Mouse (Mus musculus) limb, embryonic 14.5 days (tissue): ENCODE measurements at regions not wholly inside any gene's neighbourhood (a gene's known extent, or its start where the extent isn't known, plus 50 kb on each side); places are given as distances from the start of the nearest gene placed in this dataset.

ENCODE experiments used
- ATAC-seq: fragments of 200-750 bp; cut with Nextera tagmentation; 2 replicates; pipeline ENCODE4 v1.8.0; 2017; ENCODE audit warnings: low read depth, moderate number of reproducible peaks, moderate TSS enrichment; ENCODE audit not compliant: low FRiP score
- DNase-seq: peaks from one replicate; pipeline ENCODE4 v3.0.0-alpha.2; 2015; ENCODE audit warnings: low spot score
- H3K27ac ChIP-seq: fragments of 300-500 bp; sonication (generic); replicated peaks from 2 replicates; pipeline ENCODE4 v1.5.1; 2014; ENCODE audit warnings: low read depth, mild to moderate bottlenecking, low read length, moderate library complexity, mixed read lengths
- H3K27me3 ChIP-seq: fragments of 300-500 bp; sonication (generic); 2 replicates; pipeline ENCODE4 v1.6.1; 2014; ENCODE audit warnings: low read length, mixed read lengths; ENCODE audit not compliant: control insufficient read depth, insufficient read depth
- H3K36me3 ChIP-seq: fragments of 300-500 bp; sonication (generic); 2 replicates; pipeline ENCODE4 v1.6.1; 2014; ENCODE audit warnings: mild to moderate bottlenecking, low read length, moderate library complexity, mixed read lengths; ENCODE audit not compliant: control insufficient read depth, insufficient read depth
- H3K4me1 ChIP-seq: fragments of 300-500 bp; sonication (generic); 2 replicates; pipeline ENCODE4 v1.6.1; 2014; ENCODE audit warnings: antibody characterized with exemption, low read length, mixed read lengths; ENCODE audit not compliant: control insufficient read depth, insufficient read depth
- H3K4me2 ChIP-seq: fragments of 300-500 bp; sonication (generic); replicated peaks from 2 replicates; pipeline ENCODE4 v1.6.1; 2014; ENCODE audit warnings: low read depth, mild to moderate bottlenecking, low read length, moderate library complexity; ENCODE audit not compliant: severe bottlenecking
- H3K4me3 ChIP-seq: fragments of 300-500 bp; sonication (generic); replicated peaks from 2 replicates; pipeline ENCODE4 v1.5.1; 2014; ENCODE audit warnings: low read length
- H3K9ac ChIP-seq: fragments of 300-500 bp; sonication (generic); 2 replicates; pipeline ENCODE4 v1.6.1; 2014; ENCODE audit warnings: mild to moderate bottlenecking, low read depth, low read length, moderate library complexity; ENCODE audit not compliant: severe bottlenecking
- H3K9me3 ChIP-seq: fragments of 300-500 bp; sonication (generic); 2 replicates; pipeline ENCODE4 v1.6.1; 2016; ENCODE audit warnings: low read length; ENCODE audit not compliant: control insufficient read depth
- POLR2A ChIP-seq: fragments of 200-500 bp; IDR thresholded peaks from 2 replicates; pipeline ENCODE4 v1.8.0; 2012; ENCODE audit warnings: inconsistent platforms, mild to moderate bottlenecking, moderate library complexity, borderline replicate concordance; ENCODE audit not compliant: insufficient read depth, insufficient read length; ENCODE audit errors: extremely low read depth
- WGBS: fragments of 180-500 bp; shearing (Covaris S2); extraction: QIAGEN DNeasy Blood & Tissue Kit; methylation state at CpG from one replicate; pipeline ENCODE4 v1.1.7; 2014; 5-methylcytosine and 5-hydroxymethylcytosine counted together

DNA sequence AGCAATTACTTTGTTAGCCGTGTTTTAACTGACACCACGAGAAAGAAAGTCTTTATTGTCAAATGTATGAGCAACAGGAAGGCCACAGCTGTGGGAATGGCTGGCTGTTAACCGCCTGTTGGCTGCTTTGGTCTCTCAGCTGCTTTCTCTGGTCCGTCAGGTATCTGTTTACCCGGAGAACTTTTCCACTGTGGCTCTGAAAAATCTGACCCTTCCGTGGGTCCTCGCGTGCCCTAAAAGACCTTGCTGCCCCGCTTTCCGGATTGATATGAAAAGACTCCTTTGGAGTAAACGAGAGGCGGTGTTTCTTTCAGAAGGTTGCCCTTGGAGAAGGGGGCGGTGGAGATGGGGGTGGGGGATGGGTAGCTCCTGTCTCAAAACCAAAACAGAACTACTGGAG, 75.9 kb downstream of the Sox14 start:
- WGBS, result 3% methylated on average over 13 of the region's 13 CpGs
- peak overlapping the region; percentile 28 for H3K4me3 ChIP-seq
- H3K36me3 ChIP-seq, result no peaks in the 10 kb centered on the region
- no peaks in the 10 kb centered on the region for H3K9me3 ChIP-seq
- H3K4me1 ChIP-seq, result no peaks in the 10 kb centered on the region
- no peak overlapping the region for H3K9ac ChIP-seq
- TF ChIP-seq POLR2A, result no peak
- DNase-seq (peak; percentile 14), ATAC-seq (no peak)
- H3K4me2 ChIP-seq, result peak overlapping the region; percentile 55
- no peak overlapping the region for H3K27ac ChIP-seq
- H3K27me3 ChIP-seq, result peaks cover 11% of the 10 kb centered on the region

DNA sequence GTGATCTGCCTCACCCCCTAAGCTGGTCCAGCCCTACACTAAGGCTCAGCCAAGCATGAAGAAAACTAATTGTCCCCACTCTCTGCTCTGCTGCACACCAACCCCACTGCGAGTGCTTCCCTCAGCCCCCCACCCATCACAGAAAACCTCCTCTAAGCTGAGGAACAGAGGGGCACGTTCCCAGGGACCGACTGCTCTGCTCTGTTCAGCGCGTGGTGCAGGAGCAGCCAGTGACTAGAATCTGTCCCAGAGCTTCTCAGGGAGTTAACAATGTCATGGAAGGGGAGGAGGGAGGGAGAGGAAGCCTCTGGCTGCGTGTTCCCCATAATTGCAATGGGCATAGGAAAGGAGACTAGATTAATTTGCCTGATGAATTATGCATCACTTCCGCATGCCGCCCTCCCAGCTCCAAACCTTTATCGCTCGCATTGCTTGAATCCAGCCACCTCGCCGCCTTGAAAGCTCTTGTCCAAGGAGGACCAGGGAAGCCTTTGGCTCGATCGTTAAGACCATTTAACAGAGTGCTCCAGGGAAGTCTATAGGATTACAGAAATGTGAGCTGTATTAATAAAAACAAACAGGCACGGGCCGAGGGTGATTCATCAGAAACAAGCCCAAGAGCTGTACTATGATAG, 76.5 kb downstream of the Sox14 start:
- no peaks in the 10 kb centered on the region for H3K36me3 ChIP-seq
- H3K9me3 ChIP-seq, result no peaks in the 10 kb centered on the region
- 3% methylated on average over 16 of the region's 16 CpGs for WGBS
- ATAC-seq (no peak), DNase-seq (peak; percentile 6)
- H3K9ac ChIP-seq, result 0 out of 2 replicates have a peak overlapping the region, but pooled peaks have one; percentile 12
- no peak for TF ChIP-seq POLR2A
- H3K27me3 ChIP-seq, result peaks cover 11% of the 10 kb centered on the region
- peak overlapping the region; percentile 28 for H3K4me3 ChIP-seq
- peak overlapping the region; percentile 55 for H3K4me2 ChIP-seq
- no peak overlapping the region for H3K27ac ChIP-seq
- H3K4me1 ChIP-seq, result no peaks in the 10 kb centered on the region

DNA sequence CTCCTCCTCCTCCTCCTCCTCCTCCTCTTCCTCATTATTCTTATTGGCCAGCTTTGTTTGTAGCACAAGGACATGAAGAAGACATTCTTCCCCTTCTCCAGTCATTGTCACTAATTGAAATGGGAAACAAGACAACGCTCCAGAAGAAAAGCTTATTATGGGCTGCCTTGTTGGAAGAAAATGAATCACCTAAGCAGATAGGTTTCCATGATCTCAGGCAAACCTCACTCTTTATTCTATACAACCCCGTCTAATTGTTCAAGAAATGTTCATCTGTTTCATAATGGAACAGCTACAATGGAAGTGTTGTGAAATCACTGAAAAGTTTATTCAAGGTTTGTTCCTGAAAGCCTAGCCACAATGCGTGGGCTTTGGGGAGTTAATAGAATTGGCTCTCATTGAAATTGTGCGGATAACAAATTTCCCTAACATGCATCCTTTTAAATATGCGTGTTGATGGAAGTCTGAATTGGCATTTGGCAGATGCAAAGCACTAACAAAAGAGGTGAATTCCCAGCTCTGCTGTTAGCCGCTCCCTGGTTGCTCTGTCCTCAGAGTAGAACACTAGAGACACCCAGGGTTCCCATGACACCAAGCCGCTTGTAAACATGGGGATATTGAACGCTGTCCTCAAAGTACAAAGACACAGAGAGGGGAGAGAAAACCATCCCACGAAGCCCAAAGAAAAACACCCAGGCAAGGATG, 78.8 kb downstream of the Sox14 start:
- no peak overlapping the region for H3K4me2 ChIP-seq
- no peak overlapping the region for H3K9ac ChIP-seq
- no peak for TF ChIP-seq POLR2A
- no peaks in the 10 kb centered on the region for H3K9me3 ChIP-seq
- no peak overlapping the region for H3K27ac ChIP-seq
- WGBS, result 75% methylated on average over 9 of the region's 9 CpGs
- H3K4me3 ChIP-seq, result no peak overlapping the region
- DNase-seq (no peak), ATAC-seq (no peak)
- H3K36me3 ChIP-seq, result no peaks in the 10 kb centered on the region
- no peaks in the 10 kb centered on the region for H3K4me1 ChIP-seq
- H3K27me3 ChIP-seq, result peaks cover 11% of the 10 kb centered on the region

DNA sequence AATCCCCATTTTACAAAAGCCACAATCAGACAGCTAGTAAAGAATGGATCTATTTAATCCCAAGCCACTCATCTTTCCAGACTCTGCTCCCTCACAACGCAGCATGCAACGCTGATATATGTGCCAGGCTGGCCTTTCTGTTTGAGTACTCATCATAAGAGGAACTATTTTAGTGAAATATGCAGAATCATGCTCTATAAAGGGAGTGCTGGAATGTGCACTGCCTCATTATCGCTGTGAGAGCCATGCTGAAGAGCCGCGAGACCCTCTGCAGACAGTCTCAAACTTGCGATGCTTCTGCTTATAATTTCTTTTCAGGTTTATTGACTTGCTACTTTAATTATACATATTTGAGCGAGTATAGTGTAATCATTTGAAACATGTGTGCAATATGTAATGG, 75.6 kb upstream of the Cldn18 start:
- Histone ChIP-seq H3K27ac (no peak overlapping the region), H3K9me3 (no peaks in the 10 kb centered on the region), H3K9ac (no peak overlapping the region), H3K4me3 (no peak overlapping the region), H3K36me3 (no peaks in the 10 kb centered on the region), H3K4me2 (no peak overlapping the region), H3K27me3 (no peaks in the 10 kb centered on the region), H3K4me1 (no peaks in the 10 kb centered on the region)
- WGBS, result 68% methylated on average over 7 of the region's 7 CpGs
- TF ChIP-seq POLR2A, result no peak
- no peak for DNase-seq
- ATAC-seq, result no peak

DNA sequence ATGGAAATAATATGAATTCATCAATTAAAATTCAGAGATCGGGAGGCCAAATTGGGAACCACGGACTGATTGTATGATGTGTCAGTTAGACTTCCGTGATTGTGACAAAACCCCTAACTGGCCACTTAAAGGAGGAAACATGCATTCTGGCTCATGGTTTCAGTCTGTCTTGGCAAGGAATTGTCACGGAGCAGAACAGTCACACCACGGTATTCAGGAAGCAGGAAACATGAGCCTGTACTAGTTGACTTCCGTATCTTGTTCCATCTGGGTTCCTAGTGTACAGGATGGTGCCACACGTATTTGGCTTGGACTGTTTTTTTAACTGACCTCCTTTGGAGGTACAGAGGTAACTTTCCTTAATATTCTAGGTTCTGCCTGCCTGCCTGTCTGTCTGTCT, 69.8 kb upstream of the Cldn18 start:
- ATAC-seq (no peak), DNase-seq (no peak)
- Histone ChIP-seq H3K9ac (no peak overlapping the region), H3K4me2 (no peak overlapping the region), H3K36me3 (no peaks in the 10 kb centered on the region), H3K27ac (no peak overlapping the region), H3K4me3 (no peak overlapping the region), H3K4me1 (no peaks in the 10 kb centered on the region), H3K9me3 (no peaks in the 10 kb centered on the region), H3K27me3 (no peaks in the 10 kb centered on the region)
- TF ChIP-seq POLR2A, result no peak
- WGBS, result 63% methylated on average over 7 of the region's 7 CpGs

DNA sequence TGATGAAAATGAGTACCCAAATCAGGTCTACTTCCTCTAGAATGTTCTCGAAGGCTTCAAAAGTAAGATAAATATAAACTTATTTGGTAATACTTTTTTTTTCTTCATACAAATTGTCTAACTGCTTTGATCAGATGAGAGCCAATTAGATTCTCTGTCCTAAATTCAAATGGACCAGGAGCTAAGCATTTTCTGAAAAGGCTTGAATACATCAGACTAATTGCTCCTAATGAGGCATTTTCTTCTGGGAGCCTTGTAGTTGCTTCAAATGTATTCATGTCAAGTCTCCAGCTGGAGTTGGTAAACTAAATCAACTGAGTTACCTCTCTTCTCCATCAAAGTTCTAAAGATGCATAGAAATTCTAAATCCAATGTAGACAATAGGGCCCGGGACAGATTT, 66.1 kb upstream of the Cldn18 start:
- no peak overlapping the region for H3K4me2 ChIP-seq
- H3K9me3 ChIP-seq, result no peaks in the 10 kb centered on the region
- H3K4me3 ChIP-seq, result no peak overlapping the region
- H3K36me3 ChIP-seq, result no peaks in the 10 kb centered on the region
- no peak for TF ChIP-seq POLR2A
- DNase-seq (no peak), ATAC-seq (no peak)
- no peaks in the 10 kb centered on the region for H3K4me1 ChIP-seq
- no peaks in the 10 kb centered on the region for H3K27me3 ChIP-seq
- H3K9ac ChIP-seq, result no peak overlapping the region
- H3K27ac ChIP-seq, result no peak overlapping the region
- WGBS, result 82% methylated on average over 2 of the region's 2 CpGs
